In genomic region chr4:138711051-138711820, GRCm38 (mm10) we compare ENCODE assay signal across 24 mouse cellular contexts. TPM values are rescaled to one million over a fixed set of nuclear protein-coding genes. Genes with fewer than 3 reads are reported as not detected.
A peak's percentile ranks its signal among the peaks of the same experiment; 100 is the strongest.
DNase-seq lines count a peak whose midpoint lies in the region; ATAC-seq and TF ChIP-seq lines count a peak whose summit lies in the region.
"Had no signal": no experiment of that assay in that cellular context is flagged by ENCODE, and none has a peak within 500 bp of the region (broad histone marks: within the 10 kb centered on the region; RNA-seq: fewer than 3 reads in every experiment).

No protein-coding gene starts in this region.

- no peaks in the 10 kb centered on the region for H3K9me3 ChIP-seq in forebrain, embryonic 14.5 days (replicated peaks; ENCODE audit: control insufficient read depth, low read length)
- no peaks in the 10 kb centered on the region for H3K9me3 ChIP-seq in forebrain, embryonic 12.5 days
- no peaks in the 10 kb centered on the region for H3K9me3 ChIP-seq in midbrain, embryonic 13.5 days
- H3K9me3 ChIP-seq in midbrain, embryonic 10.5 days (replicated peaks), result no peaks in the 10 kb centered on the region
- no peaks in the 10 kb centered on the region for H3K9me3 ChIP-seq in forebrain, postnatal 0 days (ENCODE audit: low read length)
- H3K9me3 ChIP-seq in neural tube, embryonic 15.5 days (replicated peaks), result no peaks in the 10 kb centered on the region
- H3K9me3 ChIP-seq: intestine, embryonic 15.5 days; limb, embryonic 12.5 days; liver, embryonic 13.5 days; lung, embryonic 15.5 days had no signal

- no peak overlapping the region for H3K4me2 ChIP-seq in forebrain, embryonic 14.5 days (ENCODE audit: low read length)
- H3K4me2 ChIP-seq in forebrain, embryonic 12.5 days, result no peak overlapping the region
- H3K4me2 ChIP-seq in midbrain, embryonic 13.5 days (replicated peaks), result no peak overlapping the region
- no peak overlapping the region for H3K4me2 ChIP-seq in forebrain, postnatal 0 days (ENCODE audit: low read depth)
- no peak overlapping the region for H3K4me2 ChIP-seq in neural tube, embryonic 15.5 days
- H3K4me2 ChIP-seq: heart, embryonic 11.5 days; intestine, embryonic 15.5 days; limb, embryonic 12.5 days; liver, embryonic 13.5 days; lung, embryonic 15.5 days had no signal

- no peak for TF ChIP-seq CTCF in forebrain, postnatal 0 days (IDR thresholded peaks at IDR 0.05; ENCODE audit: low read depth)

- H3K27ac ChIP-seq in forebrain, embryonic 14.5 days (ENCODE audit: low read depth, low read length), result peak overlapping the region; percentile 56; the same call in 1 of the 2 replicates
- no peak overlapping the region for H3K27ac ChIP-seq in forebrain, embryonic 12.5 days
- H3K27ac ChIP-seq in midbrain, embryonic 13.5 days, result peak overlapping the region; percentile 32; the same call in 1 of the 2 replicates
- H3K27ac ChIP-seq in midbrain, embryonic 10.5 days (replicated peaks), result no peak overlapping the region
- 0 out of 2 replicates have a peak overlapping the region, but pooled peaks have one; percentile 40 for H3K27ac ChIP-seq in forebrain, postnatal 0 days (ENCODE audit: low read depth, low read length)
- peak overlapping the region; percentile 75 for H3K27ac ChIP-seq in neural tube, embryonic 15.5 days (replicated peaks)
- H3K27ac ChIP-seq: intestine, embryonic 15.5 days; limb, embryonic 12.5 days; liver, embryonic 13.5 days; lung, embryonic 15.5 days; macrophage had no signal

- no peak for DNase-seq in forebrain, embryonic 14.5 days (ENCODE audit: low spot score)
- no peak for DNase-seq in midbrain, embryonic 10.5 days (ENCODE audit: low spot score)
- no peak for DNase-seq in forebrain, postnatal 0 days
- DNase-seq: adrenal gland, postnatal 36 days; gastrocnemius, postnatal 36 days; liver, embryonic 13.5 days had no signal

- H3K36me3 ChIP-seq in forebrain, embryonic 14.5 days (ENCODE audit: control insufficient read depth, insufficient read depth, low read length), result no peaks in the 10 kb centered on the region
- no peaks in the 10 kb centered on the region for H3K36me3 ChIP-seq in forebrain, embryonic 12.5 days (replicated peaks)
- H3K36me3 ChIP-seq in midbrain, embryonic 13.5 days, result no peaks in the 10 kb centered on the region
- no peaks in the 10 kb centered on the region for H3K36me3 ChIP-seq in midbrain, embryonic 10.5 days
- H3K36me3 ChIP-seq in forebrain, postnatal 0 days (ENCODE audit: insufficient read depth), result no peaks in the 10 kb centered on the region
- no peaks in the 10 kb centered on the region for H3K36me3 ChIP-seq in neural tube, embryonic 15.5 days
- H3K36me3 ChIP-seq: intestine, embryonic 15.5 days; limb, embryonic 12.5 days; liver, embryonic 13.5 days; lung, embryonic 15.5 days had no signal

- no peak overlapping the region for H3K9ac ChIP-seq in forebrain, embryonic 14.5 days (ENCODE audit: low read length)
- H3K9ac ChIP-seq in forebrain, embryonic 12.5 days, result no peak overlapping the region
- no peak overlapping the region for H3K9ac ChIP-seq in midbrain, embryonic 13.5 days (replicated peaks)
- no peak overlapping the region for H3K9ac ChIP-seq in forebrain, postnatal 0 days
- H3K9ac ChIP-seq in neural tube, embryonic 15.5 days (replicated peaks), result no peak overlapping the region
- H3K9ac ChIP-seq: intestine, embryonic 15.5 days; limb, embryonic 12.5 days; liver, embryonic 13.5 days; lung, embryonic 15.5 days had no signal

- WGBS in forebrain, embryonic 14.5 days, result 60% methylated on average over 17 of the region's 17 CpGs
- 71% methylated on average over 17 of the region's 17 CpGs for WGBS in forebrain, embryonic 12.5 days
- WGBS in midbrain, embryonic 13.5 days, result 70% methylated on average over 17 of the region's 17 CpGs
- 74% methylated on average over 17 of the region's 17 CpGs for WGBS in midbrain, embryonic 10.5 days
- 58% methylated on average over 17 of the region's 17 CpGs for WGBS in forebrain, postnatal 0 days
- WGBS in neural tube, embryonic 15.5 days, result 65% methylated on average over 17 of the region's 17 CpGs

- no peaks in the 10 kb centered on the region for H3K27me3 ChIP-seq in forebrain, embryonic 14.5 days (replicated peaks; ENCODE audit: control insufficient read depth, insufficient read depth, low read length)
- peaks cover 16% of the 10 kb centered on the region; the same call in 1 of the 2 replicates for H3K27me3 ChIP-seq in forebrain, embryonic 12.5 days
- H3K27me3 ChIP-seq in midbrain, embryonic 13.5 days, result 0 out of 2 replicates have a peak, but pooled peaks cover 4% of the 10 kb centered on the region
- H3K27me3 ChIP-seq in midbrain, embryonic 10.5 days (ENCODE audit: low read depth, poor library complexity, severe bottlenecking), result no peaks in the 10 kb centered on the region
- H3K27me3 ChIP-seq in forebrain, postnatal 0 days (ENCODE audit: insufficient read depth, low read length), result no peaks in the 10 kb centered on the region
- no peaks in the 10 kb centered on the region for H3K27me3 ChIP-seq in neural tube, embryonic 15.5 days (replicated peaks)
- H3K27me3 ChIP-seq: intestine, embryonic 15.5 days; liver, embryonic 13.5 days had no signal

- peaks cover 8% of the 10 kb centered on the region for H3K4me1 ChIP-seq in forebrain, embryonic 14.5 days (ENCODE audit: control insufficient read depth, insufficient read depth, low read length)
- H3K4me1 ChIP-seq in forebrain, embryonic 12.5 days, result no peaks in the 10 kb centered on the region
- H3K4me1 ChIP-seq in midbrain, embryonic 13.5 days (replicated peaks), result 0 out of 2 replicates have a peak, but pooled peaks cover 6% of the 10 kb centered on the region
- peaks cover 12% of the 10 kb centered on the region; the same call in 1 of the 2 replicates for H3K4me1 ChIP-seq in midbrain, embryonic 10.5 days
- H3K4me1 ChIP-seq in forebrain, postnatal 0 days (ENCODE audit: insufficient read depth), result peaks cover 16% of the 10 kb centered on the region
- peaks cover 14% of the 10 kb centered on the region; the same call in 1 of the 2 replicates for H3K4me1 ChIP-seq in neural tube, embryonic 15.5 days
- H3K4me1 ChIP-seq: intestine, embryonic 15.5 days; limb, embryonic 12.5 days; liver, embryonic 13.5 days; lung, embryonic 15.5 days had no signal

- no peak overlapping the region for H3K4me3 ChIP-seq in forebrain, embryonic 14.5 days (ENCODE audit: low read depth, low read length)
- H3K4me3 ChIP-seq in forebrain, embryonic 12.5 days (replicated peaks), result no peak overlapping the region
- H3K4me3 ChIP-seq in midbrain, embryonic 13.5 days (replicated peaks), result no peak overlapping the region
- H3K4me3 ChIP-seq in midbrain, embryonic 10.5 days, result no peak overlapping the region
- H3K4me3 ChIP-seq in forebrain, postnatal 0 days (ENCODE audit: low read depth, low read length), result no peak overlapping the region
- H3K4me3 ChIP-seq in neural tube, embryonic 15.5 days (replicated peaks), result no peak overlapping the region
- H3K4me3 ChIP-seq: erythroblast, embryonic 14.5 days; intestine, embryonic 15.5 days; limb, embryonic 12.5 days; liver, embryonic 13.5 days; lung, embryonic 15.5 days had no signal

- peak; percentile 7; the same call in 1 of the 2 replicates for ATAC-seq in forebrain, embryonic 14.5 days
- ATAC-seq in forebrain, embryonic 12.5 days (ENCODE audit: low FRiP score), result no peak
- no peak for ATAC-seq in midbrain, embryonic 13.5 days
- no peak for ATAC-seq in forebrain, postnatal 0 days
- ATAC-seq in neural tube, embryonic 15.5 days (ENCODE audit: low FRiP score), result no peak
- ATAC-seq in megakaryocyte, adult 5-6 weeks (ENCODE audit: poor library complexity, severe bottlenecking), result no peak
- ATAC-seq: intestine, embryonic 15.5 days; Patski had no signal

RNA-seq across cellular contexts. Expression of gene Pla2g2c, which starts 13.4 kb away (rescaled TPM):
- polyA plus RNA-seq in forebrain, embryonic 14.5 days (2014; fragmentation: Nextera tagmentation; extraction: Ambion mirVana), result 0.28 and 0.41 TPM in 2 replicates
- polyA plus RNA-seq in forebrain, embryonic 12.5 days (2016; fragmentation: Nextera tagmentation; extraction: Ambion mirVana), result 0.18 and 0.26 TPM in 2 replicates
- 0.66 and 0.73 TPM in 2 replicates for polyA plus RNA-seq in midbrain, embryonic 13.5 days (2015; fragmentation: Nextera tagmentation; extraction: Ambion mirVana)
- 0.62 and 0.70 TPM in 2 replicates for polyA plus RNA-seq in midbrain, embryonic 10.5 days (2016; fragmentation: Nextera tagmentation; extraction: Ambion mirVana)
- 0.24 and 0.77 TPM in 2 replicates for total RNA-seq in forebrain, postnatal 0 days (2014; rRNA removed)
- polyA plus RNA-seq in forebrain, postnatal 0 days (2015; fragmentation: Nextera tagmentation; extraction: Ambion mirVana), result 0.28 and 0.42 TPM in 2 replicates
- 0.42 and 0.60 TPM in 2 replicates for polyA plus RNA-seq in neural tube, embryonic 15.5 days (2015; fragmentation: Nextera tagmentation; extraction: Ambion mirVana)
- total RNA-seq in megakaryocyte, adult 5-6 weeks (2015), result not detected in 2 replicates
- total RNA-seq in megakaryocyte, adult 5-6 weeks (2017), result not detected in 2 replicates
- total RNA-seq: gastrocnemius, postnatal 36 days; monocyte, adult 5-6 weeks; neutrophil, adult 5-6 weeks had no signal
- polyA plus RNA-seq: C2C12; erythroblast, embryonic 14.5 days; liver, embryonic 13.5 days; macrophage; Patski; urinary bladder, adult 2 months had no signal

RNA-seq across cellular contexts. Expression of gene Ubxn10, which starts 25.7 kb away (rescaled TPM):
- polyA plus RNA-seq in forebrain, embryonic 14.5 days (2014; fragmentation: Nextera tagmentation; extraction: Ambion mirVana), result 3.3 and 3.4 TPM in 2 replicates
- 2.0 TPM in 2 replicates for polyA plus RNA-seq in forebrain, embryonic 12.5 days (2016; fragmentation: Nextera tagmentation; extraction: Ambion mirVana)
- 2.5 and 3.1 TPM in 2 replicates for polyA plus RNA-seq in midbrain, embryonic 13.5 days (2015; fragmentation: Nextera tagmentation; extraction: Ambion mirVana)
- 1.8 and 2.1 TPM in 2 replicates for polyA plus RNA-seq in midbrain, embryonic 10.5 days (2016; fragmentation: Nextera tagmentation; extraction: Ambion mirVana)
- 4.0 and 5.6 TPM in 2 replicates for total RNA-seq in forebrain, postnatal 0 days (2014; rRNA removed)
- 2.4 and 3.5 TPM in 2 replicates for polyA plus RNA-seq in forebrain, postnatal 0 days (2015; fragmentation: Nextera tagmentation; extraction: Ambion mirVana)
- polyA plus RNA-seq in neural tube, embryonic 15.5 days (2015; fragmentation: Nextera tagmentation; extraction: Ambion mirVana), result 2.5 and 2.6 TPM in 2 replicates
- total RNA-seq in megakaryocyte, adult 5-6 weeks (2015), result not detected in 2 replicates
- total RNA-seq in megakaryocyte, adult 5-6 weeks (2017), result not detected in 2 replicates
- total RNA-seq: monocyte, adult 5-6 weeks; neutrophil, adult 5-6 weeks had no signal
- polyA plus RNA-seq: C2C12; erythroblast, embryonic 14.5 days; macrophage; Patski had no signal

RNA-seq across cellular contexts. Expression of gene Pla2g2f, which starts 46.2 kb away (rescaled TPM):
- polyA plus RNA-seq in forebrain, embryonic 14.5 days (2014; fragmentation: Nextera tagmentation; extraction: Ambion mirVana), result 0.09 TPM in 1 of 2 replicates, not detected in the other
- polyA plus RNA-seq in forebrain, embryonic 12.5 days (2016; fragmentation: Nextera tagmentation; extraction: Ambion mirVana), result not detected in 2 replicates
- 0.16 TPM in 1 of 2 replicates, not detected in the other for polyA plus RNA-seq in midbrain, embryonic 13.5 days (2015; fragmentation: Nextera tagmentation; extraction: Ambion mirVana)
- 0.47 and 0.62 TPM in 2 replicates for polyA plus RNA-seq in midbrain, embryonic 10.5 days (2016; fragmentation: Nextera tagmentation; extraction: Ambion mirVana)
- total RNA-seq in forebrain, postnatal 0 days (2014; rRNA removed), result 0.23 TPM in 1 of 2 replicates, not detected in the other
- polyA plus RNA-seq in forebrain, postnatal 0 days (2015; fragmentation: Nextera tagmentation; extraction: Ambion mirVana), result not detected in 2 replicates
- 0.23 TPM in 1 of 2 replicates, not detected in the other for polyA plus RNA-seq in neural tube, embryonic 15.5 days (2015; fragmentation: Nextera tagmentation; extraction: Ambion mirVana)
- not detected in 2 replicates for total RNA-seq in megakaryocyte, adult 5-6 weeks (2015)
- not detected in 2 replicates for total RNA-seq in megakaryocyte, adult 5-6 weeks (2017)
- total RNA-seq: gastrocnemius, postnatal 36 days; left cerebral cortex, adult 8-10 months; monocyte, adult 5-6 weeks; neutrophil, adult 5-6 weeks had no signal
- polyA plus RNA-seq: C2C12; embryonic facial prominence, embryonic 11.5 days; erythroblast, embryonic 14.5 days; heart, embryonic 11.5 days; liver, embryonic 13.5 days; lung, embryonic 15.5 days; macrophage; Patski; testis, adult 2 months; urinary bladder, adult 2 months had no signal

Comparison
In these comparisons a context has a peak if more than half of its experiments do, and no peak if none do; other contexts are left out.
1. H3K27ac ChIP-seq: peak in forebrain, embryonic 14.5 days (single experiment), midbrain, embryonic 13.5 days (single experiment), forebrain, postnatal 0 days (single experiment) and neural tube, embryonic 15.5 days (single experiment); none in forebrain, embryonic 12.5 days (single experiment) and midbrain, embryonic 10.5 days (single experiment).